Mouse (Mus musculus): ENCODE measurements around the gene Dpm1.

The Dpm1 gene

DNA sequence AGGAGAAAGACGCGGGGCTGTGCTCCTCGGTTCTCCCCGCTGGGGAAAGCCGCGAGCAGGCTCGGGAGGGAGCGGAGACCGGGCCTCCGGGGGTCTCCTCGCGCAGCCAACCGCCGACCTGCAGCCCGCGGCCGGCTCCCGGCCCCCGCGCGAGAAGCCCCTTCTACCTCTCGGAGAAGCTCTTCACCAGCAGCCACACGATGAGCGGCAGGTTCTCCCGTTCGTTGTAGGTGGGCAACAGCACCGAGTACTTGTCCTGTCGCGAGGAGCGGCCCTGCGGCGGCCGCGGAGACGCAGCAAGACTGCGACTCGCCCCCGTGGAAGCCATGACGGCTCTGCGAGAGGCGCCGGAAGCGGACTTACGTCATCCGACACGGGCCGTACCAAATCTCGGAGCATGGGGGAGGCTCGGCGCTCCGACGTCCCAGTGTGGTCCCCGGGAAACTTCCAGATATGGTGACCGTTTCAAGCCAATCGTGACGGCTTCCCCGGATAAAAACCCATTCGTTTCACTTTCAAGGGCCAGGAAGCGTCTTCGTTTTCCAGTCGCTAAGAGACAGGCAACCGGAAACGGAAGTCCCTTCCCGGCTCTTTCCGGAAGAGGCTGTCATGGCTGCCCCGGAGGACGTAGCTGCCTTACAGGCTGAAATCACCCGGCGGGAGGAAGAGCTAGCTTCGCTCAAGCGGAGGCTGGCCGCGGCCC lies at the start of gene Dpm1, which contains the start of the genes Gm20716 and Mocs3:
TSS of gene Dpm1 (minus strand) at position 566 of the 703 bp plus-strand sequence.
TSS of gene Gm20716 (minus strand) at position 339 of the 703 bp plus-strand sequence.
TSS of gene Mocs3 (plus strand) at position 597 of the 703 bp plus-strand sequence.
- in situ Hi-C loops (cut with MboI; ENCODE audit: low sequenced_read_pairs) = no loop called here

DNA sequence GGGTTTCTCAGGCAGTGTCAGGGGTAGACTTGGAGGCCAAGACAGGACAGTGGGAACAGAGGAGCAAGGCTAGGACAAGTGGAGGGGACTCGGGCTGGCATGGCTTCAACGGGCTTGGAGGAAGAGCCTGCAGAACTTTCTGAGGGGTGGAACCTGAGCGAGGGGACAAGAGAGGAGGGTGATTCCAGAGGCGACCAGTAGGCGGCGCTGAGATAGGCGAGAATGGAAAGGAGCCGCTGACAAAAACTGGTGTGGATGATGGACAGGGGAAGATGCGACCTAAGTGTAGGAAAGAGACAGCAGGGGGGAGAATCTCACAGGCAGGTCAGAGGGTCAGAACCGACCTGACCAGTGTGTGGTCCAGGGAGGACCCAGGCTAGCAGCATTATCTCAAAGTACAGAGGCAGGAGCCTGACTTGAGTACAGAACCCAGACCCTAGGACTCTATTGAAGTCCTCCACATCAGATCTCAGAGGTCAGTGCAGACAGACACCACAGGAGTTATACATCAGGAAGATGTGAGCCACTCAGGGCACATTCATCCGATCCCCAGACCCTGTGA lies 44.1 kb upstream of the Dpm1 start:
- in situ Hi-C loops (cut with MboI; ENCODE audit: low sequenced_read_pairs) = loop anchor here (25.0 kb wide), 1 partner anchor 363 kb away; no protein-coding TSS in a partner anchor

DNA sequence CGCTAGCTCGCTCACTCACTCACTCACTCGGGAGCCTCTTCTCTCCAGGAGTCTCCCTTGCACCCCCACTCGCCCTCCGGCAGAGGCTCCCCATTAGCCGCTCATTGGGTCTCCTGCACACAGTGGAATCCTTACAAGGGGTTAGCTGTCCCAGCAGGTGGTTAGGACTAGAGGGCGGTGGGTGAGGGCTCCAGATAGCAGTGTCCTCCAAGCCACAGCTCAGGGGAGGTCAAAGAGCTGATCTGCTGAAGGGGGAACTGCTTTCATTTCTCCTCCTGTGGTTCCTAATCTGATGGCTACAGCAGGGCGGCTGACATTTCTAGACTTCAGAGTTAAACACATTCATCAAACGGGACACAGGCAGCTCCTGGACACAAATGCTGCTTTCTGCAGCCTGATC lies 43.0 kb upstream of the Dpm1 start:
- in situ Hi-C loops (cut with MboI; ENCODE audit: low sequenced_read_pairs) = loop anchor here (25.0 kb wide), 1 partner anchor 364 kb away; no protein-coding TSS in a partner anchor

DNA sequence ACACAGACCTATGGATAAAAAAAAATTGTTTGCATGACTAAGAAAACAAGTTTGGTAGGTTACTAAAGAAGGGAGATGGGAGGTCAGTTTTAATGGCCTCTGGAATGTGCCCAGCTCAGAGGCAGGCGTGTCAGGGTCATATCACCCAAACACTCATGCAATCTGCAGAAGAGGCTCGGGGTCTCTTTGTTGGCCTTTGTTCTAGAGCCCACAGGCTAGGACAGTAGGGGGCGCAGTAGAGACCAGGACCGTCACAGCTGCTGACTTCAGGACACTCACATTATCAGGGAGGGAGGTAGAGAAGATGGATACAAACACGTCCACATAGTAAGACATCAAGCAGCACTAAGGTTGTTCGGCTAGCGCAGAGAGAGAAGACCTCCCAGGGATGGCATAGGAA lies 37.6 kb upstream of the Dpm1 start:
- in situ Hi-C loops (cut with MboI; ENCODE audit: low sequenced_read_pairs) = loop anchor here (25.0 kb wide), 1 partner anchor 369 kb away; no protein-coding TSS in a partner anchor

DNA sequence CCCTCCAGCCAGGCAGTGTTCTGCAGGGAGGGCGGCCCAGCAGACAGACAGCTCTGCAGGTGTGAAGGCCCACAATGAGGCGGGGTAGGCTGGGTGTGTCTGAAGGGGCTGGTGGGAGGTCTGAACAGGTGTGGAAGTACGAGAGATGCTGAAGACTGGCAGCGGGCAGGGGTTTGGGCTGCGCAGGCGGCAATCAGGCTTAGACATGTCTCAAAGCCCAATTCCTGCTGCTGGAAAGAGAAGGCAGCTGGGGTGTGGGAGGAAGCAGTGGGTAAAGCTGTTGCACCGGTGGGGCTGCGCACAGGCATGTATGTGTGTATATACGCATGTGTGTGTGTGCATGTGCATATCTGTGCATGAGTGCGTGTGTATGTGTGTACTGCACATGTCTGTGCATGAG lies 30.5 kb upstream of the Dpm1 start:
- in situ Hi-C loops (cut with MboI; ENCODE audit: low sequenced_read_pairs) = loop anchor here (25.0 kb wide), 1 partner anchor 376 kb away; no protein-coding TSS in a partner anchor

DNA sequence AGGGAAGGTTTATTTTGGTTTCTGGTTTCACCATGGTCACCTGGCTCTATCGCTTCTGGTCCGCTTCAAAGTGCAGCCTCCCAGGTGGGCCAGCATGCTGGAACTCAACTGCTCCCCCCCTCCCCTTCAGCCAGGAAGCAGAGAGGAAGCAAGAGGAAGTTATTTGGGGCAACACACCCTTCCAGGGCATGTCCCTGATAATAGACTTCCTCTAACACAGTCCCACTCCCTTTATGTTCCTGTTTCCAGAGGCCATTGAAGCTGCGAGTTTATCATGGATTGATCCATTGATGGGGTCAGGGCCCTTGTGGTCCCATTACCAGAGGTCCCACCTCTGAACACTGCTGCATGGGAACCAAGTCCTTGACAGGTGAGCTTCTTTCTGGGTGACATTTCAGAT lies 29.7 kb upstream of the Dpm1 start:
- in situ Hi-C loops (cut with MboI; ENCODE audit: low sequenced_read_pairs) = loop anchor here (25.0 kb wide), 1 partner anchor 377 kb away; no protein-coding TSS in a partner anchor

DNA sequence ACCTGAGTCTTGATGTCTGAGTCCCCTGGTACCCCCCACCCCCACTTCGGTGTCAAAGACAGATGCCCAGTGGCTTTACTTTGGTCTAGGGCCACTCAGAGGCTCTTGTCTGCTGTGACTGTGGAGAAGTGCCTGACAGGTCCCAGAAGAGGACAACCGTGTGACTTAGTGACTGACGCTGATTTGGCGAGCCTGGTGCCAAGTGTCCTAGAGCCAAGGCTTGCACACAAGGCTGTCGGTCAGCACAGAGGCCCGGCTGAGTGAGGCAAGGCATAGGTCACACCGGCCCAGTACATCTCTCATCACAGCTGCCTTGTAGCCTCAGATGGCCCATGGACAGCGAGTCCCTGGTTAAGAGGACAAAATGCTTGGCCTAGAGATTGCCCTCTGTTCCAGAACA lies 28.7 kb upstream of the Dpm1 start:
- in situ Hi-C loops (cut with MboI; ENCODE audit: low sequenced_read_pairs) = loop anchor here (10.0 to 25.0 kb wide), 2 partner anchors 186 to 378 kb away; no protein-coding TSS in a partner anchor

DNA sequence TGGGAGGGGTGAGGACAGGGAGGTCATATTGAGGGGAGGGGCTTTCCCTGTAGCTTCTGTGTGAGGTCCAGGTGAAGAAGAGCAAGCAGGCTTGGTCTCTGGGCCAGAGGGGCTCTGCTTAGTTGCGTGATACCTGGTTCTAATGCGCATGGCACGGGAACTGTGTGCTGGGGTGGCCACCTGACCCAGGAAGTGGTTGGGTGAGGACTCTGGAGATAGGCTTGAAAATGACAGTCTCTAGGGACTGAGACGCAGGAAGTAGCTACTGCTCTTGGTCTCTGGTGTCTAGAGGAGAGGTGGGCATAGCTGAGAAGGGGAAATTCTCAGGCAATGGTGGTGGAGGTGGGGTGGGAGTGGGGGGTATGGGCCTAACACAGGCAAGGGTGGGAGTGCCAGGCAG lies 26.8 kb upstream of the Dpm1 start:
- in situ Hi-C loops (cut with MboI; ENCODE audit: low sequenced_read_pairs) = loop anchor here (10.0 to 25.0 kb wide), 2 partner anchors 188 to 380 kb away; no protein-coding TSS in a partner anchor

DNA sequence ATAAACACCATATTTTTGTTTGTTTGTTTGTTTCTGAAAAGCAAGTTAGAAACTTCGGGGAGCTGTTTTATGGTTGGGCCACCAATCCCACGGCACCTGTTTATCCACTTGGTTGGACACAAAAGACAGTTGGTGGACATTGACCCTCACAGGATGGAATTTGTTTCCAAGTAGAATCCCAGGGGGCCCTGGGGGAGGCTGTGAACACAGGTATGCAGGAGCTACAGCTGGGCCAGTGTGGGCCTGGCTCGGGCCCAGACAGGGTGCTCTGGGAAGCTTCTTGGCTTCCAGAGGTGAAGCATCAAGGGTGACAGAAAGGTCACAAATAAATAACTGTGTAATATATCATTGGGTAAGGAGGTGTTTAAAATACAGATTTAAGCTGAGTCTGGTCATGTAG lies 26.1 kb upstream of the Dpm1 start:
- in situ Hi-C loops (cut with MboI; ENCODE audit: low sequenced_read_pairs) = loop anchor here (10.0 to 25.0 kb wide), 2 partner anchors 188 to 381 kb away; no protein-coding TSS in a partner anchor

DNA sequence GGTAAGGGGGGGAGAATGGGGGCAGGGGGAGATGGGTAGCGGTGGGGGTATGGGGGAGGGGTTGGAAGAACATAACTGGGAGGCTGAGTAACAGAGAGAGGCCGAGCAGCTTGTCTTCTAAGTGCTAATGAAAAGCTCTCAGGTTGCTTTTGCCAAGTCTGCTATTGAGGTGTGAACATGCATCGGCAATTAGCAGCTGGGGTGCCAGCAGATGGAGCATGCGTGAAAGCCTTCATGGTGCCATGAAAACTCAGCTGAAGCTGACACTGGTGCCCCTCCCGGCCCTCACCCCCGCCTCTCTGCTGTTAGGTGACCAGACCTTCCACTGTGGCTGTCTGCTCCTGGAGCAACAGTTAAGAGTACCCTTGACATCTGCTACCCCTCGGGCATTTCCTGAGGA lies 23.4 kb upstream of the Dpm1 start:
- in situ Hi-C loops (cut with MboI; ENCODE audit: low sequenced_read_pairs) = loop anchor here (10.0 to 25.0 kb wide), 2 partner anchors 191 to 383 kb away; no protein-coding TSS in a partner anchor

DNA sequence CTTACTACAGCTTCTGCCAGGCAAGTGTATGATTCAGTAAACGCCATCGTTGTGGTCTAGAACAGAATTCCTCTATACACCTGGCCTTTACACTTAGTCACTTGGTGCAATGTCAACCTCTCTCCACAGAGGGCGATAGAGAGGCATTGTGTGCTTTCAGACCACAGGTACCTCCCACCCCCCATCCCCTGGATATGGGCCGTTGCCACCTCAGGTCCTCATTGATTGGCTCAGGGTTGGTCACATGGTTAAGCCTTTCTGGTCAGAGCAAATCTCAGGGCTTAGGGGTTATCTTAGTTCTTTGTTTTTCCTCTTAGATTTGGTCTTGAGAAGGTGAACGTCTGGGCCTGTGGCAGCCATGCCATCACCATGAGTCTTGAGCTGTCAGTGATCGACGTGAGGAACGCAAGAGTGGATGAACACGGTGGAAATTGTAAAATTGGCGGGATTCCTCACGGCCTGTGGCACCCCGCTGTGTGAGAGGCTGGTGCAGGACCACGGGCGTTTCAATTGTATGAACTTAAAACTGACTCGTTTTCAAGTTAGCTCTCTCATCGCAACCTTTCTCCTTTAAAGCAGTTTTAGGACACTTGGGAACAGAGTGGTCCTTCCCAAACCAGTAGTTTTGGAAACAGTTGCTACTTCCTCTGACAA lies 22.4 kb upstream of the Dpm1 start:
- in situ Hi-C loops (cut with MboI; ENCODE audit: low sequenced_read_pairs) = loop anchor here (10.0 to 25.0 kb wide), 2 partner anchors 192 to 385 kb away; no protein-coding TSS in a partner anchor

DNA sequence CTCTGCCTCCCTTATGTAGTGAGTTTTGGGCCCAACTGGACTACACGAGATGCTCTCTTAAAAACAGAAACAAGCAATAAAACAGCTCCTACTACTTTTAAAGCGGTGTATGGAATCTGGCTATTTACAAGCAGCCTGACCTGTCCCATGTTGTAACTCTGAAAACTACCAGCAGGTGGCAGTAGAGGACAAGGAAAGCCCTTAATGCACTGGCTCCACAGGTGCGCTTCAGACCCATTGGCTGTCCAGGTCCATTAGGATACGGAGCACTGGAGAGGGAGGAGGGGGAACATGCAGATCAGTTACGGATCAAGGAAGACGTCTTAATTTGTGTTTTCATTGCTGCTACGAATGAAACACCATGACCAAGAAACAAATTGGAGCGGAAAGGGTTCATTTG lies 19.9 kb upstream of the Dpm1 start:
- in situ Hi-C loops (cut with MboI; ENCODE audit: low sequenced_read_pairs) = loop anchor here (10.0 to 25.0 kb wide), 2 partner anchors 195 to 387 kb away; no protein-coding TSS in a partner anchor

DNA sequence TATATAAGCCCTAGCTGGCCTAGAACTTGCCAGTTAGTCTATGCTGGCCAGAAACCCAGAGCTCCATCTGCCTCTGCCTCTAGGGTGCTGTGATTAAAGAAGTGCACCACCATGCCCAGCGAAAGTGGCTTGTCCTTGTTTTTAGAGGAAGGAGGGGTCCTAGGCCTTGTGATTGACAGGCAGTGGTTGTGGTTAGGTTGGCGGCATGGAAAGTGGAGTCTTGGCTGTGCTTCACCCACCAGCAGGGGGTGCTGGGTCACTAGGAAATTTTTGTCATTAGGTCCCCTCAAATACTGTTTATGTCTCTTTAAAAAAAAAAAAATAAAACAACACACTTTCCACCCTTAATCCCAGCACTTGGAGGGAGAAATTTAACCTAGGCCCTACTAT lies 18.5 kb upstream of the Dpm1 start:
- in situ Hi-C loops (cut with MboI; ENCODE audit: low sequenced_read_pairs) = no loop called here

DNA sequence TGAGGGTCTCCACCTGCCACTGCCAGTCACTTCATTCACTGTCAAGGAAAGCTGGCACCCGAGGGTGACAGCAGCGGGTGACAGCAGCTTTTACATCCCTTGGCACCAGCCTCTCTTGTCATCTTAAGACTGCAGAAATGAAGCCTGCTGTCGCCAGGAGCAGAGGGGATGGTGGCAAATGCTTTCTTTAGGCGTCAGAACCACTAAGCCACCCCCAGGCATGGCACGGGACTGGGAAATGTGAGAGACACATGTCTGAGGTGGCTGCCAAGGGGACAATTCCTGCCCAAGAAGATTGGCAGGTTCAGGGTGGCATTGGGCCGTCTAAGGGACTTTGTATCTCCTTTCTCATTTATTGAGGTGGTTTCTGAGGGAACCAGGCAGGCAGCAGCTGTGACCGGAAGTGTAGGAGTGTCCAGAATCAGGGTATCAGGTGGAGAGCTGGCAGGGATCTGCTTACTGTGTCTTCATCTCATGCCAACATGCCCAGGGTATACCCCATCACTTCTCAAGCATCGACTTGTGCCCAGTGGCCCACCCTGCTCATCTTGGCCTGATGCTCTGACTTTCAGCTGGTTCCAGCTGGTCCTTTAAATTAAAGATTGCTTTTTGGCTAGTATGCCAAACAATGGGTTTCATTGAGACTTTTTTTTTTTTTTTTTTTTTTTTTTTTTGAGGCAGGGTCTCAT lies 17.9 kb upstream of the Dpm1 start:
- in situ Hi-C loops (cut with MboI; ENCODE audit: low sequenced_read_pairs) = no loop called here

DNA sequence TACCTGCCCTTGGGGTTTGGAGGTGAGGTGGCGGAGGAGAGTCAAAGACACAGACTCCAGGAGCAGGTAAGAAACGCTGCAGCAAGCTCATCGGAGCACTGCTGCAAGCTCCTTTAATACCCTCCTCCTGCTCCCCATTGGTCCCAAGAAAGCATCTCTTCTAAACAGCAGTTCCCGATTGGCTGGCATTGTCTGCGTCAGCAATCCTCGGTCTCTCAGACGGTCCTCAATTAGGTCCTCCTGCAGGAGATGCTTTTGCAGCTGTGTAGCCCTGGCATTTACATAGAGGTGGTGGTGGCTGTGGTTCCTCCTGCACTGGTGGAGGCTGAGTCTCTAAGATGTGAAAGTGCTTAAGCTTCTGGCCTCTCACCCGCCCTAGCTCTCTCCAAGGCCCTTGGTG lies 15.2 kb upstream of the Dpm1 start:
- in situ Hi-C loops (cut with MboI; ENCODE audit: low sequenced_read_pairs) = no loop called here

DNA sequence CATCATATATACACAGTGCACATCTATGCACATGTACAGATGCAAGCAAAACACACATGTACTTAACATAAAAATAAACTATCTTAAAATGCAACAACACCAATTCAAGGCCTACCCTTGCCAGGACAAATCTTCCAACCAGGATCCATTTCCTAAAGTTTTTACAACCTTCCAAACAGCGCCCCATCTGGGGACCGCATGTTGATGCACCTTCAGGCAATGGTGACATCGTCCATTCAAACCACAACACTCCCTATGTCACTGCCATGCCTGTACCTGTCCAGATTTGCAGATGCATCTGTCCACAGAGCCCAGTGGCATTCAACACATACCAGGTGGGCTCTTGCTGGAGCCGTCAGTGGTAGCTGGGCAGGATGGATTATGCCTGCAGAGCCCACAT lies 12.9 kb upstream of the Dpm1 start:
- in situ Hi-C loops (cut with MboI; ENCODE audit: low sequenced_read_pairs) = no loop called here

DNA sequence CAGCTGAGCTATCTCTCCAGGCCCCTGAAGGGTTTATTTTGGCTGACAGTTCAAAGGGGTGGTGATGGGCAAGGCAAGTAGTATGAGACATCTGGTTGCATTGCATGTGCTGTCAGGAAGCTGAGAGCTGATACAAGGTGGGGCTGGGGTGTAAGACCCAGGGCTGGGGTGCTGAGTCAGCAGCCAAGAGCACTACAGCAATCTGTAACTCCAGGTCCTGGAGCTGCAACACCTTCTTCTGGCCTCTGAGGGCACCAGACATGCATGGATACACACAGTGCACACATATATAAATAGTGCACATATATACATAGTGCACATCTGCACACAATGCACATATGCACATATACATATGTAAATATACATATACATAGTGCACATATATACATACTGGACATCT lies 12.4 kb upstream of the Dpm1 start:
- in situ Hi-C loops (cut with MboI; ENCODE audit: low sequenced_read_pairs) = no loop called here

DNA sequence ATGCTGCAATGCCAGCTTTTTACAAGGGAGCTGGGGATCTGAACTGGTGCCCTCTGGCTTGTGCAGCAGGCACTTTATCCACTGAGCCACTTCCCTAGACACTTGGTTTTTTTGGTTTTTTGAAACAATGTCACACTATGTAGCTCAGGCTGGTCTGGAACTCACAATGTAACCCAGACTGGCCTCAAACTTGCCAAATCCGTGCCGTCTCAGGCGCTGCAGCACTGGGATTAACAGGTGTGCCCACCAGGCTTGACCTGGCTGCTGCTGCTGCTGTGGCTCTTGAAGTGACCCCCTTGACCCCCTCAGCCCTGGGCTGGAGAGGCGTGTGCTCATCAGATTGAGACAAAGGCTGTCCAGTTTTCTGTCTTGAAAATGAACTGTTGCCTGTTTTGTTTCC lies 7.9 kb upstream of the Dpm1 start:
- in situ Hi-C loops (cut with MboI; ENCODE audit: low sequenced_read_pairs) = no loop called here

DNA sequence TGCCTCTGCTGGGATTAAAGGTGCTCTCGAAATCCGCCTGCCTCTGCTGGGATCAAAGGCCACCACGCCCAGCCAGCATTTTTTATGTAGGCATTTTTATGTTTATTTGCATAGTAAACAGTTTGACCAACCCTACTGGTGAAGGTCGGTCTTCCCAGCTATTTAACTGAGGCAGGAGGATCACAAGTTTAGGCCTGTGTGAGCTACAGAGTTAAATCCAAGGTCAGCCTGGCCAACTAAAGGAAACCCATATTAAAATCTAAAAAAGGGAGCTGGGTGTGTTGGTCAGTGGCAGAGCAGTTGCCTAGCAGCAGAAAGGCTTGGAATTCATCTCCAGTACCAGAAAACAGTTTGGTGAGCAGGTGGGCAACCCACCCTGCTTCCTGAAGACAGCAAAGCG lies 2.9 kb upstream of the Dpm1 start:
- in situ Hi-C loops (cut with MboI; ENCODE audit: low sequenced_read_pairs) = no loop called here

DNA sequence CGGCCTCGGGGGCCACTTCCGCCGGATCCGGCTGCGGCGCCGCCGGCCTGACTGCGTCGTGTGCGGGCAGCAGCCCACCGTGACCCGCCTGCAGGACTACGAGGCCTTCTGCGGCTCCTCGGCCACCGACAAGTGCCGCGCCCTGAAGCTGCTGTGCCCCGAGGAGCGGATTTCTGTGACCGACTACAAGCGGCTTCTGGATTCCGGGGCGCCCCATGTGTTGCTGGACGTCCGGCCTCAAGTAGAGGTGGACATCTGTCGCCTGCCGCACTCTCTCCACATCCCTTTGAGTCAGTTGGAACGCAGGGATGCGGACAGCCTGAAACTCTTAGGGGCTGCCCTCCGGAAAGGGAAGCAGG lies 1.1 kb upstream of the Dpm1 start:
- in situ Hi-C loops (cut with MboI; ENCODE audit: low sequenced_read_pairs) = no loop called here
